Mouse (Mus musculus) kidney, adult 2 months (tissue): ENCODE data around the gene Chrne. TPM values are rescaled to one million over a fixed set of nuclear protein-coding genes. Genes with fewer than 3 reads are reported as not detected.

Experiments
- DNase-seq: peaks from one replicate; pipeline ENCODE4 v3.0.0; 2021
- H3K27ac ChIP-seq: fragments of 200-500 bp; 2 replicates; pipeline ENCODE4 v1.5.1; 2012; ENCODE audit warnings: low read depth, low read length, control low read depth, inconsistent platforms; ENCODE audit not compliant: insufficient read depth
- H3K27me3 ChIP-seq: fragments of 200-500 bp; replicated peaks from 2 replicates; pipeline ENCODE4 v1.6.1; 2012; ENCODE audit warnings: mild to moderate bottlenecking, moderate library complexity, low read length, inconsistent platforms; ENCODE audit not compliant: control insufficient read depth, insufficient read depth
- H3K36me3 ChIP-seq: fragments of 200-500 bp; 2 replicates; pipeline ENCODE4 v1.6.1; 2012; ENCODE audit warnings: mild to moderate bottlenecking, moderate library complexity, low read length, inconsistent platforms; ENCODE audit not compliant: control insufficient read depth, insufficient read depth
- H3K4me1 ChIP-seq: fragments of 200-500 bp; 2 replicates; pipeline ENCODE4 v1.6.1; 2011; ENCODE audit warnings: low read length; ENCODE audit not compliant: control insufficient read depth, insufficient read depth
- H3K4me3 ChIP-seq: fragments of 200-500 bp; 2 replicates; pipeline ENCODE4 v1.5.1; 2011; ENCODE audit warnings: mild to moderate bottlenecking, low read depth, low read length, control low read depth; ENCODE audit not compliant: insufficient read depth
- CTCF ChIP-seq: fragments of 200-500 bp; conservative IDR thresholded peaks from 2 replicates; pipeline ENCODE4 v1.5.1; 2011; ENCODE audit warnings: low read depth, mild to moderate bottlenecking, control low read depth, low read length, moderate library complexity, mixed read lengths; ENCODE audit not compliant: insufficient read depth, insufficient read length
- POLR2A ChIP-seq: fragments of 200-500 bp; IDR thresholded peaks from one replicate; pipeline ENCODE4 v1.6.1; 2011; ENCODE audit warnings: low read depth, low read length, control low read depth
- WGBS: fragments of 180-500 bp; shearing (Covaris S2); methylation state at CpG from one replicate; pipeline ENCODE4 v1.1.7; 2018; 5-methylcytosine and 5-hydroxymethylcytosine counted together
- polyA plus RNA-seq: library from polyadenylated mRNA; depleted of rRNA; stranded (reverse); fragments of >200 nt; gene quantifications from 2 replicates; pipeline ENCODE4 v1.2.3, GENCODE M21; 2012

Gene Chrne
- polyA plus RNA-seq, 1 experiment: 1.0 TPM

DNA sequence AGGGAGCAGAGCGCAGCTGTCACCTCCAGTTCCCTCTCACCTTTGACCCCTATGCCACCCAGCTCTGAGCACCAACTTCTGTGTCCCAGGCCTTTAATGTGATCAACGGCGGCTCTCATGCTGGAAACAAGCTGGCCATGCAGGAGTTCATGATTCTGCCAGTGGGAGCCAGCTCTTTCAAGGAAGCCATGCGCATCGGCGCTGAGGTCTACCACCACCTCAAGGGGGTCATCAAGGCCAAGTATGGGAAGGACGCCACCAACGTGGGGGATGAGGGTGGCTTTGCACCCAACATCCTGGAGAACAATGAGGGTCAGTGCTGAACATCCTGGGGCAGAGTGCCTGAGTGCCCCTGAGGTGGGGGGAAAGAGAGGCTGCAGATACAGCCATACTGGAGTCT lies 41.6 kb upstream of the Chrne start:
- TF ChIP-seq POLR2A (no peak), CTCF (no peak)
- no peak for DNase-seq
- Histone ChIP-seq H3K27ac (no peak overlapping the region), H3K27me3 (no peaks in the 10 kb centered on the region), H3K36me3 (peaks cover 7% of the 10 kb centered on the region; the same call in 1 of the 2 replicates), H3K4me1 (0 out of 2 replicates have a peak, but pooled peaks cover 2% of the 10 kb centered on the region), H3K4me3 (no peak overlapping the region)
- 82% methylated on average over 8 of the region's 8 CpGs for WGBS

- Histone ChIP-seq H3K27ac (no peak overlapping the region), H3K36me3 (no peaks in the 10 kb centered on the region), H3K27me3 (no peaks in the 10 kb centered on the region), H3K4me3 (no peak overlapping the region), H3K4me1 (0 out of 2 replicates have a peak, but pooled peaks cover 2% of the 10 kb centered on the region)
- 83% methylated on average over 8 of the region's 8 CpGs for WGBS
- DNase-seq: no peak
- no peak for TF ChIP-seq CTCF
- TF ChIP-seq POLR2A: no peak
Measured at GRCm38 (mm10) chr11:70658942-70659341, 39.9 kb upstream of the Chrne start.

GRCm38 (mm10) chr11:70658521-70658920 lies 39.5 kb upstream of the Chrne start:
- Histone ChIP-seq H3K4me3 (no peak overlapping the region), H3K36me3 (no peaks in the 10 kb centered on the region), H3K27me3 (no peaks in the 10 kb centered on the region), H3K4me1 (0 out of 2 replicates have a peak, but pooled peaks cover 2% of the 10 kb centered on the region), H3K27ac (no peak overlapping the region)
- 86% methylated on average over 5 of the region's 5 CpGs for WGBS
- DNase-seq: no peak
- TF ChIP-seq CTCF (no peak), POLR2A (no peak)

DNA sequence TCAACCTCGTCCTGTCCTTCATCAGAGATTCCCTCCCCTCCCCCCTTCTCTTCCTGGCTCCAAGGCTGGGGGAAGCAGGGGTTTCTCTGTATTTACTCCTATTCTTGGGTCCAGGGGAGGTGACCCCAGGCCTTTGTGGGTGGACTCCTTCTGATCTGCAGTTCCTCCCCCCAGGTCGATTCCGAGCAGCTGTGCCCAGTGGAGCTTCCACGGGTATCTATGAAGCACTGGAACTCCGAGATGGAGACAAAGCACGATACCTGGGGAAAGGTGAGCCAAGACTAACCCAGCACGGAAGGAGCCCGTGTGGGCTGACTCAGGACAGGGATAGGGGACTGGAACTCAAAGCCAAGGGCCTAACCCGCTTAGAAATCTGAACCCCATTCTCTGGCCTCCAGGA lies 39.0 kb upstream of the Chrne start:
- Histone ChIP-seq H3K4me1 (peaks cover 3% of the 10 kb centered on the region; the same call in 1 of the 2 replicates), H3K27ac (no peak overlapping the region), H3K36me3 (no peaks in the 10 kb centered on the region), H3K4me3 (no peak overlapping the region), H3K27me3 (no peaks in the 10 kb centered on the region)
- no peak for TF ChIP-seq CTCF
- no peak for TF ChIP-seq POLR2A
- 70% methylated on average over 9 of the region's 9 CpGs for WGBS
- DNase-seq: no peak

DNA sequence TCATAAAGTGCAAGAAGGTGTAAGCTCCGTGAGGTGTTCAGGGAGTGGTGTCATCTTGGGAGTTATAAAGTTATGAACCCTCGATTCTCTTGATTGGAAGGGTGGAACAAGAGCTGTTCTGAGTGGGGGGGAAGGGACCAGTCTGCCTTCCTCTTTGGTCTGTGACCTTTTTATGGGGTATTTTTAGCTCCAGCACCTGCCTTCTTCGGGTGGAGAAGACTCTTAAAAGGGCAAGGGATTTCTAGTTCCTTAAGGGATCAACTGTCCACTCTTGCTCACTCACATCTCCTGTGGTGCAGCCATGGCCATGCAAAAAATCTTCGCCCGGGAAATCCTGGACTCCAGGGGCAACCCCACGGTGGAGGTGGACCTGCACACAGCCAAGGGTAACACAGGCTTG lies 38.6 kb upstream of the Chrne start:
- Histone ChIP-seq H3K4me3 (no peak overlapping the region), H3K27ac (no peak overlapping the region), H3K27me3 (no peaks in the 10 kb centered on the region), H3K4me1 (peaks cover 7% of the 10 kb centered on the region; the same call in 1 of the 2 replicates), H3K36me3 (no peaks in the 10 kb centered on the region)
- TF ChIP-seq CTCF (no peak), POLR2A (no peak)
- DNase-seq: no peak
- 53% methylated on average over 6 of the region's 6 CpGs for whole genome bisulfite sequencing

GRCm38 (mm10) chr11:70656964-70657363 lies 37.9 kb upstream of the Chrne start, which contains the start of gene Eno3:
Eno3 (plus strand) TSS chr11:70657202.
- Histone ChIP-seq H3K27ac (peak within 1 kb of the TSS; percentile 93), H3K4me3 (peak within 1 kb of the TSS; percentile 100), H3K36me3 (no peaks in the 10 kb centered on the region), H3K27me3 (no peaks in the 10 kb centered on the region), H3K4me1 (peaks cover 10% of the 10 kb centered on the region; the same call in 1 of the 2 replicates)
- 64% methylated on average over 3 of the region's 3 CpGs for WGBS
- TF ChIP-seq POLR2A (no peak), CTCF (no peak)
- DNase-seq: no peak

GRCm38 (mm10) chr11:70656456-70656927 lies 37.5 kb upstream of the Chrne start:
- Histone ChIP-seq H3K4me3 (peak overlapping the region; percentile 100), H3K27me3 (no peaks in the 10 kb centered on the region), H3K4me1 (peaks cover 12% of the 10 kb centered on the region; the same call in 1 of the 2 replicates), H3K36me3 (no peaks in the 10 kb centered on the region; the same call in 1 of the 2 replicates), H3K27ac (peak overlapping the region; percentile 93)
- peak; percentile 64 for DNase-seq
- TF ChIP-seq POLR2A: no peak
- TF ChIP-seq CTCF: no peak
- 49% methylated on average over 16 of the region's 16 CpGs for WGBS
